Mouse (Mus musculus): ENCODE results near the gene Ppp1r13l.

DNA sequence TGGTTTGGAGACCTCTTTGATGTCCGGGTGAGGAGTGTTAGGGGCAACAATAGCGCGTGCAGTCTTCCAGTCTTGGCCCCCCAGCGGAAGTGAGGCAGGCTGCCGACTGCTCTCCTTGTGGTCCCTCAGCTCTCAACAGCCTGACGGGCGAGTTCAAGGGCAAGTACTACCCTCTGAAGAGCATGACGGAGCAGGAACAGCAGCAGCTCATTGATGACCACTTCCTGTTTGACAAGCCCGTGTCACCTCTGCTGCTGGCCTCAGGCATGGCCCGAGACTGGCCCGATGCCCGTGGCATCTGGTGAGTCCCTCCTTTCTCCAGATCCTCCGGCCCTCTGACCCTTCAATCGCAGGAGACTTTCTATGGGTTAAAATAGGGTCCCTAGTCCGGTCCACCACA lies 57.0 kb downstream of the Ppp1r13l start:
- no peak for TF ChIP-seq GATA1 (IDR thresholded peaks at IDR 0.05; ENCODE audit: borderline replicate concordance, low read length)
- no peak for TF ChIP-seq FLI1 (IDR thresholded peaks at IDR 0.05; ENCODE audit: low read length)

Data from megakaryocyte, embryonic 14.5 days (primary cell).